Mouse (Mus musculus) fat pad, adult 2 months (tissue): ENCODE results near the gene Lrp4.
"Not testable (repeated sequence)": the region's sequence is repeated elsewhere in the genome, so short reads cannot be mapped to it uniquely, and the experiment has no call there.

Experiments
- DNase-seq: peaks from one replicate; pipeline ENCODE4 v3.0.0-alpha.2; 2011; ENCODE audit warnings: low read depth, low spot score; ENCODE audit errors: extremely low read depth

Gene Lrp4

GRCm38 (mm10) chr2:91484698-91485097, 27.4 kb downstream of the Lrp4 start:
- no peak for DNase-seq

GRCm38 (mm10) chr2:91485256-91485655, 27.9 kb downstream of the Lrp4 start:
- no peak for DNase-seq

- not testable (repeated sequence) for DNase-seq
These were observed 30.0 kb downstream of the Lrp4 start for GRCm38 (mm10) chr2:91487295-91487694.

- DNase-seq, result no peak
These were observed 34.8 kb downstream of the Lrp4 start for GRCm38 (mm10) chr2:91492071-91492635.

- no peak for DNase-seq
These were observed 36.7 kb downstream of the Lrp4 start for GRCm38 (mm10) chr2:91493981-91494380.

- DNase-seq, result no peak
These were observed 40.9 kb downstream of the Lrp4 start for GRCm38 (mm10) chr2:91498093-91498719.

- DNase-seq, result no peak
These were observed 50.8 kb downstream of the Lrp4 start for GRCm38 (mm10) chr2:91508076-91508475.

- DNase-seq, result no peak
These were observed 59.9 kb downstream of the Lrp4 start for GRCm38 (mm10) chr2:91517186-91517585.

GRCm38 (mm10) chr2:91526294-91527146, 69.2 kb downstream of the Lrp4 start, which contains the start of gene Ckap5:
Gene Ckap5 (plus strand): TSS chr2:91526762.
- DNase-seq, result peak; percentile 50

- DNase-seq, result no peak
These were observed 69.8 kb downstream of the Lrp4 start for GRCm38 (mm10) chr2:91527147-91527486.

- peak; percentile 19 for DNase-seq
These were observed 80.4 kb downstream of the Lrp4 start for GRCm38 (mm10) chr2:91537588-91538205.
